Mouse (Mus musculus) hindbrain, embryonic 12.5 days (tissue): ENCODE measurements at regions not wholly inside any gene's neighbourhood (a gene's known extent, or its start where the extent isn't known, plus 50 kb on each side); places are given as distances from the start of the nearest gene placed in this dataset.

ENCODE experiments used
- ATAC-seq: fragments of 200-750 bp; cut with Nextera tagmentation; 2 replicates; pipeline ENCODE4 v1.8.0; 2017; ENCODE audit warnings: moderate TSS enrichment; ENCODE audit not compliant: low FRiP score
- H3K27ac ChIP-seq: fragments of 300-500 bp; sonication (generic); 2 replicates; pipeline ENCODE4 v1.5.1; 2016; ENCODE audit warnings: mild to moderate bottlenecking
- H3K27me3 ChIP-seq: fragments of 300-500 bp; sonication (generic); 2 replicates; pipeline ENCODE4 v1.6.1; 2016; ENCODE audit warnings: mild to moderate bottlenecking
- H3K36me3 ChIP-seq: fragments of 300-500 bp; sonication (generic); 2 replicates; pipeline ENCODE4 v1.6.1; 2016; ENCODE audit warnings: mild to moderate bottlenecking
- H3K4me1 ChIP-seq: fragments of 300-500 bp; sonication (generic); 2 replicates; pipeline ENCODE4 v1.6.1; 2016
- H3K4me2 ChIP-seq: fragments of 300-500 bp; sonication (generic); replicated peaks from 2 replicates; pipeline ENCODE4 v1.6.1; 2016; ENCODE audit warnings: mild to moderate bottlenecking
- H3K4me3 ChIP-seq: fragments of 300-500 bp; sonication (generic); 2 replicates; pipeline ENCODE4 v1.5.1; 2016; ENCODE audit warnings: mild to moderate bottlenecking
- H3K9ac ChIP-seq: fragments of 300-500 bp; sonication (generic); 2 replicates; pipeline ENCODE4 v1.6.1; 2016; ENCODE audit warnings: mild to moderate bottlenecking, moderate library complexity
- H3K9me3 ChIP-seq: fragments of 300-500 bp; sonication (generic); replicated peaks from 2 replicates; pipeline ENCODE4 v1.6.1; 2016; ENCODE audit warnings: mild to moderate bottlenecking
- WGBS: fragments of 180-500 bp; shearing (Covaris S2); methylation state at CpG from one replicate; pipeline ENCODE4 v1.1.7; 2016; 5-methylcytosine and 5-hydroxymethylcytosine counted together

GRCm38 (mm10) chr2:56714568-56714967 is 409.2 kb downstream of the Nr4a2 start:
- H3K27ac ChIP-seq = no peak overlapping the region
- no peaks in the 10 kb centered on the region for H3K4me1 ChIP-seq
- no peaks in the 10 kb centered on the region for H3K9me3 ChIP-seq
- H3K9ac ChIP-seq = no peak overlapping the region
- no peaks in the 10 kb centered on the region for H3K36me3 ChIP-seq
- H3K4me2 ChIP-seq = no peak overlapping the region
- H3K27me3 ChIP-seq = no peaks in the 10 kb centered on the region
- ATAC-seq = no peak
- no peak overlapping the region for H3K4me3 ChIP-seq

DNA sequence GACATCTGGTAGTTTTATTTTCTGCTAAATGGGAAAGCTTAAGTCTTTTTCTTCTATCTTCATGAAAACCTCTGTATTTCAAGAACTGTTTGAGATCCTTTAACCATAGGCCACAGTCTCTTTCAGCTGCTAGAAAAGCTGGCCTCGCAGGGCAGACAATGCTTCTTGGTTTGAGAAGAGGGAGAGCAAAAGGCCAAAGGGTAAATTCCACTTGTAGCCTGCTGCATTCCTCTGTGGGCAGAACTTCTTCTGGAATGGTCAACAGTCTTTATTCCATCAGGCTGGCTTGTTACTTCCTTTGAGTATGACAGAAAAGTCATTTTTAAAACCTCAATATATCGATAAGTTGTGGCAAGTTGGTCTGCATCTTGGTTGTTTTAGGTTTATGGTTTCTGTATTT is 440.2 kb downstream of the Nr4a2 start:
- Histone ChIP-seq H3K9ac (no peak overlapping the region), H3K4me3 (no peak overlapping the region), H3K27ac (no peak overlapping the region), H3K4me2 (no peak overlapping the region), H3K4me1 (no peaks in the 10 kb centered on the region), H3K36me3 (no peaks in the 10 kb centered on the region), H3K9me3 (no peaks in the 10 kb centered on the region), H3K27me3 (no peaks in the 10 kb centered on the region)
- ATAC-seq = no peak
- 25% methylated on average over 2 of the region's 2 CpGs for WGBS

DNA sequence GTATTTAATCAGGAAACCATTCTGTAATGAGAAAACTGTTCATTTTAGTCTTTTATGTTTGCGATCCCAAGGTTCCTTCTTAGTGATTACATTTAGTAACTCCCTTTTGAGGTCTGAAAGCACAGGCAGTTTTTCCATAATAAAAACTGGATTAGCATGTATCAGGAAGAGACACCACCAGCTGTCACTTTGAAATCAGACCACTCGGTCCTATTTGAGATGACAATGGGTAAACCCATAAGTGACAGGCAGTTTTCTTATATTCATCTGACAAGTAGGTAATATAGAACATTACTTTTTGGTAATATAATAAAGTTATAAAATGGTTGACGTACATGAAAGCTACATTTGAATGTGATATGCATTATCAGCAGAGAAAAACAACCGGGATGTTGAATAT is 449.9 kb downstream of the Nr4a2 start:
- 74% methylated on average over 4 of the region's 4 CpGs for WGBS
- no peaks in the 10 kb centered on the region for H3K4me1 ChIP-seq
- no peaks in the 10 kb centered on the region for H3K27me3 ChIP-seq
- H3K9ac ChIP-seq = no peak overlapping the region
- H3K27ac ChIP-seq = no peak overlapping the region
- H3K4me3 ChIP-seq = no peak overlapping the region
- ATAC-seq = no peak
- H3K4me2 ChIP-seq = no peak overlapping the region
- H3K36me3 ChIP-seq = no peaks in the 10 kb centered on the region
- no peaks in the 10 kb centered on the region for H3K9me3 ChIP-seq

DNA sequence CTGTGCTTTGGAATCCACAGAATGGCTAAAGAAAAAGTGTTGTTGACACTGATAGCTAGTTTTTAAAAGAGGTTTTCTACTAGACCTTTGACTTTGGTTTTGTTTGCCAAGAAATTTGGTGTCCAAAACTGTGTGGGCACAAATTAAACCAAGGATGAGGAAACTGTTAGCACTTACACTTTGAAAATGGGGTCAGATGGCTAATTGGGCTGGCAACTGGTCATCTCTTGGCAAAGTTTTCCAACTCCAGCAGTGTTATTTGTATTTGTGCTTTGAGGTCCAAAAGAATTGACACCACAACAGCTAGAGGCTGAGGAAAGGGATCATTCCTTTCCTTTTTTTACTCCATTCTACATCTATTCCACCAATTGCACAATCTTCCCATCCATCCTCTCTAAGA is 451.1 kb downstream of the Nr4a2 start:
- no peak overlapping the region for H3K4me3 ChIP-seq
- ATAC-seq = no peak
- no peak overlapping the region for H3K27ac ChIP-seq
- no peaks in the 10 kb centered on the region for H3K36me3 ChIP-seq
- H3K9me3 ChIP-seq = no peaks in the 10 kb centered on the region
- H3K27me3 ChIP-seq = no peaks in the 10 kb centered on the region
- H3K4me2 ChIP-seq = no peak overlapping the region
- H3K9ac ChIP-seq = no peak overlapping the region
- no peaks in the 10 kb centered on the region for H3K4me1 ChIP-seq

DNA sequence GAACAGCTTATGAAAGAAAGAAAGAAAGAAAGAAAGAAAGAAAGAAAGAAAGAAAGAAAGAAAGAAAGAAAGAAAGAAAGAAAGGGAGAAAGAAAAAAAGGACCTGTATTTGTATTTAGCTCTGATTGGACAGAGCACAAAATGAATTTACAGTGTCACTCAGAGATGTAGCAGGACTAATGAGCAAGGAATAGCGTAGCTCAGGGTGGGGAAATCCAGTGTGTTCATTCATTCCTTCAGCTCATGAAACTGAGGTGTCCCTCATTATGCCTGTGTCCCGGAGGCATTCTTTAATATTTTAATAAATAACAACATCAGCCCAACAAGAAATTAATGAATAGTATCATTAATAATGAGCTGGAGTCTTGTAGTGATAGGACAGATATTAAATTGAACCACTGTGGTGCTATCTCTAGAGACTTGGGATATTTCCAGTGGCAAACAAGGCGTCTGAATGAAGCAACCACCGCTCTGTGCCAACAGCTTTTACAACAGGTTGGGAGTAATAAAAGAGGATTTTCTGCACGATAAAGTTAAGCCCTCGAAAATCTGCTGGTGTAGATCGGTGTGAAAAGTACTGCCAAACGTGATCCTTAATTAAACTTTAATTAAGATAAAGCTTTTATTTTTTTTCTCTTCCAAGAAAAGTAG is 461.4 kb downstream of the Nr4a2 start:
- Histone ChIP-seq H3K36me3 (no peaks in the 10 kb centered on the region), H3K27ac (no peak overlapping the region), H3K4me3 (no peak overlapping the region), H3K4me2 (no peak overlapping the region), H3K4me1 (no peaks in the 10 kb centered on the region), H3K9ac (no peak overlapping the region), H3K27me3 (no peaks in the 10 kb centered on the region), H3K9me3 (no peaks in the 10 kb centered on the region)
- 74% methylated on average over 8 of the region's 8 CpGs for WGBS
- ATAC-seq = peak; percentile 48; the same call in 1 of the 2 replicates
